Mouse (Mus musculus) intestine, embryonic 16.5 days (tissue): Measurements from ENCODE around the gene Trim62. TPM values are rescaled to one million over a fixed set of nuclear protein-coding genes. Genes with fewer than 3 reads are reported as not detected.
A peak's percentile ranks its signal among the peaks of the same experiment; 100 is the strongest.
"Not testable (repeated sequence)": the region's sequence is repeated elsewhere in the genome, so short reads cannot be mapped to it uniquely, and the experiment has no call there.

Experiments used
- ATAC-seq: fragments of 200-750 bp; cut with Nextera tagmentation; 2 replicates; pipeline ENCODE4 v1.8.0; 2017; ENCODE audit warnings: moderate TSS enrichment, moderate library complexity
- H3K27ac ChIP-seq: fragments of 300-500 bp; sonication (generic); 2 replicates; pipeline ENCODE4 v1.5.1; 2014; ENCODE audit warnings: mild to moderate bottlenecking, low read length
- H3K27me3 ChIP-seq: fragments of 300-500 bp; sonication (generic); replicated peaks from 2 replicates; pipeline ENCODE4 v1.6.1; 2014; ENCODE audit warnings: low read length, control low read depth, mixed read lengths; ENCODE audit not compliant: control insufficient read depth, insufficient read depth
- H3K36me3 ChIP-seq: fragments of 300-500 bp; sonication (generic); 2 replicates; pipeline ENCODE4 v1.6.1; 2014; ENCODE audit warnings: low read length, control low read depth; ENCODE audit not compliant: control insufficient read depth, insufficient read depth
- H3K4me1 ChIP-seq: fragments of 300-500 bp; sonication (generic); 2 replicates; pipeline ENCODE4 v1.6.1; 2014; ENCODE audit warnings: low read length, control low read depth, mixed read lengths; ENCODE audit not compliant: control insufficient read depth, insufficient read depth
- H3K4me2 ChIP-seq: fragments of 300-500 bp; sonication (generic); 2 replicates; pipeline ENCODE4 v1.6.1; 2014; ENCODE audit warnings: low read depth, low read length, control low read depth
- H3K4me3 ChIP-seq: fragments of 300-500 bp; sonication (generic); 2 replicates; pipeline ENCODE4 v1.5.1; 2014; ENCODE audit warnings: mild to moderate bottlenecking, low read length
- H3K9ac ChIP-seq: fragments of 300-500 bp; sonication (generic); 2 replicates; pipeline ENCODE4 v1.6.1; 2014; ENCODE audit warnings: low read depth, low read length
- H3K9me3 ChIP-seq: fragments of 300-500 bp; sonication (generic); 2 replicates; pipeline ENCODE4 v1.6.1; 2016; ENCODE audit warnings: low read length, control low read depth; ENCODE audit not compliant: control insufficient read depth
- WGBS: fragments of 180-500 bp; shearing (Covaris S2); extraction: QIAGEN DNeasy Blood & Tissue Kit; methylation state at CpG from one replicate; pipeline ENCODE4 v1.1.7; 2014; 5-methylcytosine and 5-hydroxymethylcytosine counted together
- polyA plus RNA-seq: library from polyadenylated mRNA; unstranded; fragments of >200 nt; fragmentation: Nextera tagmentation; extraction: Ambion mirVana; gene quantifications from 2 replicates; pipeline ENCODE4 v1.2.1, GENCODE M21; 2015

The Trim62 gene
- polyA plus RNA-seq, 1 experiment from 2014 or later = 2.2 TPM

GRCm38 (mm10) chr4:128853117-128853516 is 30.3 kb upstream of the Trim62 start:
- H3K27ac ChIP-seq = no peak overlapping the region
- no peak overlapping the region for H3K4me3 ChIP-seq
- H3K9ac ChIP-seq = no peak overlapping the region
- no peaks in the 10 kb centered on the region for H3K9me3 ChIP-seq
- ATAC-seq = no peak
- 85% methylated on average over 11 of the region's 11 CpGs for WGBS
- no peaks in the 10 kb centered on the region for H3K27me3 ChIP-seq
- H3K4me1 ChIP-seq = 0 out of 2 replicates have a peak, but pooled peaks cover 7% of the 10 kb centered on the region
- H3K36me3 ChIP-seq = no peaks in the 10 kb centered on the region
- no peak overlapping the region for H3K4me2 ChIP-seq

- Histone ChIP-seq H3K4me1 (0 out of 2 replicates have a peak, but pooled peaks cover 7% of the 10 kb centered on the region), H3K36me3 (no peaks in the 10 kb centered on the region), H3K9me3 (0 out of 2 replicates have a peak, but pooled peaks cover 2% of the 10 kb centered on the region), H3K4me3 (no peak overlapping the region), H3K4me2 (no peak overlapping the region), H3K27ac (no peak overlapping the region), H3K9ac (no peak overlapping the region), H3K27me3 (no peaks in the 10 kb centered on the region)
- WGBS = 54% methylated on average over 4 of the region's 4 CpGs
- peak; percentile 78 for ATAC-seq
Observed at GRCm38 (mm10) chr4:128855613-128856040, 27.8 kb upstream of the Trim62 start.

GRCm38 (mm10) chr4:128857212-128857611 is 26.2 kb upstream of the Trim62 start:
- ATAC-seq = no peak
- 0 out of 2 replicates have a peak, but pooled peaks cover 2% of the 10 kb centered on the region for H3K9me3 ChIP-seq
- H3K27me3 ChIP-seq = no peaks in the 10 kb centered on the region
- H3K4me1 ChIP-seq = 0 out of 2 replicates have a peak, but pooled peaks cover 7% of the 10 kb centered on the region
- no peaks in the 10 kb centered on the region for H3K36me3 ChIP-seq
- H3K4me3 ChIP-seq = no peak overlapping the region
- WGBS = 48% methylated on average over 2 of the region's 2 CpGs
- no peak overlapping the region for H3K9ac ChIP-seq
- H3K27ac ChIP-seq = no peak overlapping the region
- no peak overlapping the region for H3K4me2 ChIP-seq

- not testable (repeated sequence) for H3K27ac ChIP-seq, H3K9me3 ChIP-seq, H3K9ac ChIP-seq, H3K4me1 ChIP-seq, H3K36me3 ChIP-seq, H3K4me3 ChIP-seq, H3K4me2 ChIP-seq, H3K27me3 ChIP-seq, ATAC-seq
Observed at GRCm38 (mm10) chr4:128858226-128858625, 25.2 kb upstream of the Trim62 start.

- WGBS = 68% methylated on average over 4 of the region's 4 CpGs
- Histone ChIP-seq H3K9ac (no peak overlapping the region), H3K36me3 (no peaks in the 10 kb centered on the region), H3K27ac (no peak overlapping the region), H3K27me3 (no peaks in the 10 kb centered on the region), H3K9me3 (0 out of 2 replicates have a peak, but pooled peaks cover 2% of the 10 kb centered on the region), H3K4me1 (0 out of 2 replicates have a peak, but pooled peaks cover 7% of the 10 kb centered on the region), H3K4me3 (no peak overlapping the region), H3K4me2 (no peak overlapping the region)
- ATAC-seq = no peak
Observed at GRCm38 (mm10) chr4:128858878-128859277, 24.5 kb upstream of the Trim62 start.

- peaks cover 4% of the 10 kb centered on the region for H3K4me1 ChIP-seq
- no peaks in the 10 kb centered on the region; the same call in 1 of the 2 replicates for H3K27me3 ChIP-seq
- WGBS = 49% methylated on average over 19 of the region's 19 CpGs
- no peak overlapping the region for H3K4me2 ChIP-seq
- H3K9me3 ChIP-seq = no peaks in the 10 kb centered on the region
- no peak overlapping the region for H3K9ac ChIP-seq
- H3K4me3 ChIP-seq = no peak overlapping the region
- H3K36me3 ChIP-seq = no peaks in the 10 kb centered on the region
- ATAC-seq = no peak; the same call in 1 of the 2 replicates
- no peak overlapping the region for H3K27ac ChIP-seq
Observed at GRCm38 (mm10) chr4:128872992-128873391, 10.4 kb upstream of the Trim62 start.

- ATAC-seq = no peak
- no peaks in the 10 kb centered on the region for H3K36me3 ChIP-seq
- no peaks in the 10 kb centered on the region; the same call in 1 of the 2 replicates for H3K27me3 ChIP-seq
- H3K27ac ChIP-seq = no peak overlapping the region
- H3K4me3 ChIP-seq = no peak overlapping the region
- WGBS = 93% methylated on average over 17 of the region's 17 CpGs
- peaks cover 7% of the 10 kb centered on the region for H3K4me1 ChIP-seq
- no peak overlapping the region for H3K9ac ChIP-seq
- no peaks in the 10 kb centered on the region for H3K9me3 ChIP-seq
- H3K4me2 ChIP-seq = no peak overlapping the region
Observed at GRCm38 (mm10) chr4:128874062-128874461, 9.3 kb upstream of the Trim62 start.

- H3K4me1 ChIP-seq = peaks cover 10% of the 10 kb centered on the region
- no peaks in the 10 kb centered on the region; the same call in 1 of the 2 replicates for H3K27me3 ChIP-seq
- H3K36me3 ChIP-seq = no peaks in the 10 kb centered on the region
- WGBS = 92% methylated on average over 11 of the region's 11 CpGs
- no peak for ATAC-seq
- H3K4me2 ChIP-seq = no peak overlapping the region
- no peak overlapping the region for H3K9ac ChIP-seq
- H3K9me3 ChIP-seq = no peaks in the 10 kb centered on the region
- H3K4me3 ChIP-seq = no peak overlapping the region
- H3K27ac ChIP-seq = no peak overlapping the region
Observed at GRCm38 (mm10) chr4:128875439-128875838, 7.9 kb upstream of the Trim62 start.

- no peak overlapping the region for H3K4me2 ChIP-seq
- H3K4me1 ChIP-seq = peaks cover 10% of the 10 kb centered on the region
- H3K4me3 ChIP-seq = no peak overlapping the region
- H3K27ac ChIP-seq = no peak overlapping the region; the same call in 1 of the 2 replicates
- H3K27me3 ChIP-seq = peaks cover 4% of the 10 kb centered on the region; the same call in 1 of the 2 replicates
- no peak for ATAC-seq
- WGBS = 20% methylated on average over 6 of the region's 6 CpGs
- H3K9ac ChIP-seq = no peak overlapping the region
- no peaks in the 10 kb centered on the region for H3K9me3 ChIP-seq
- H3K36me3 ChIP-seq = no peaks in the 10 kb centered on the region
Observed at GRCm38 (mm10) chr4:128877520-128877919, 5.9 kb upstream of the Trim62 start.
